Mouse (Mus musculus) megakaryocyte-erythroid progenitor cell, adult 5-6 weeks (primary cell): ENCODE measurements around the gene Clic4. TPM values are rescaled to one million over a fixed set of nuclear protein-coding genes. Genes with fewer than 3 reads are reported as not detected.

ENCODE experiments used
- ATAC-seq: replicated peaks from 2 replicates; pipeline ENCODE4 v1.8.0; 2016; ENCODE audit warnings: mild to moderate bottlenecking, inconsistent platforms; ENCODE audit not compliant: severe bottlenecking, poor library complexity, low FRiP score, low TSS enrichment
- total RNA-seq, 2 experiments: library from RNA; stranded (forward) in 1 of 2; stranded (reverse) in 1 of 2; fragments of 200-1000, 215-1000 nt in 1 of 2; fragments of >200 nt in 1 of 2; fragmentation: Nextera tagmentation in 1 of 2; gene quantifications; 2 replicates each; pipeline ENCODE4 v1.2.3; 2014 to 2017

Clic4 gene
- total RNA-seq, 2 experiments from 2014 or later, result 77.8 to 86.0 TPM

DNA sequence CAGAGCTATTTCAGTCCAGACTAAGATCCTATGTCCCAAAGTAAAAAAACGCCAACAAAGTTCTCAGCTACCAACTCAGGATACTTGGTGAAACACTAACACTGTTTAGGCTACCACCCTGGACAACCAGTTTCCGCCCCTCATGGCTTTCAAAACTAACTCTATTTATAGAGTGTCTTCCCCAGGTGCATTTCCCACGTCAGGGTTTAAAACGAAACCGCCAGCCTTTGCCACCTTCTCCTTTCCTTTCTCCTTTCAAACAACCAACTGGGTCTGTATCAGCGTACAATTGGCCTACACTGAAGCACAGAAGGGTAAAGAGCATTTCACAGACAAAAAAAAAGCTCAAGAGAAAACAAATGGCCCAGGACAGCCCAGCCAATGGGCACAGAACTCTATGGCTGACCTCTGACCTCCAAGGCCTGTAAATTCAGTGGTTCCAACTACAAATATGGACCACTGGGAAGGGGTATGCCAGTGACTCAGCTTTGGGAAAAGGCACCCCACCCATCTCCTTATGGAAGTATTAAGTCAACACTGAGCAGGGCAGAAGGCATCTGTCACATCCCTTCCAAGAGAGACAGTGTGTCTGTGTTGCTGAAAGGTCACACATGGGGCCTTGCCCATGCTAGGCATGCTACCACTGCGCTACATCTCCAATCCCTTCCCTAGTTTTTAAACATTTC lies 2.8 kb downstream of the Clic4 start:
- no peak for ATAC-seq

DNA sequence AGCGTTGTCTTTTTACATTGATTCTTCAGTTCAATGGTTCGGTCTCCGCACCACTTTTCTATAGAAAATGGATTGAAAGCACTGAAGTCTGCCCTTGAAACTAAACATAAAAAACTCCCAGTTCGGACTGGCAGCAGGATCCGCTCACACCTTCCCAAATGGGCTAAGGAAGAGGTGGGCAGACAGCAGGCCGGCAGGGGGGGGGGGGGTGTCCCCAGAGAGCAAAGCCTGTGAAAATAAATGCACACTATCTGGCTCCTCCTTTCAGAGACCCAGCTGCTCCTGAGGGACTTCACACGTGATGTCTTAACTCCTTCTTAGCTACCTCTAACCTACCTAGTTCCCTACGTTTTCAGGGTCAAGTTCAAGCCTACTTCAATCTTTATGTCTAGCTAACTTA lies 5.1 kb downstream of the Clic4 start:
- no peak for ATAC-seq

DNA sequence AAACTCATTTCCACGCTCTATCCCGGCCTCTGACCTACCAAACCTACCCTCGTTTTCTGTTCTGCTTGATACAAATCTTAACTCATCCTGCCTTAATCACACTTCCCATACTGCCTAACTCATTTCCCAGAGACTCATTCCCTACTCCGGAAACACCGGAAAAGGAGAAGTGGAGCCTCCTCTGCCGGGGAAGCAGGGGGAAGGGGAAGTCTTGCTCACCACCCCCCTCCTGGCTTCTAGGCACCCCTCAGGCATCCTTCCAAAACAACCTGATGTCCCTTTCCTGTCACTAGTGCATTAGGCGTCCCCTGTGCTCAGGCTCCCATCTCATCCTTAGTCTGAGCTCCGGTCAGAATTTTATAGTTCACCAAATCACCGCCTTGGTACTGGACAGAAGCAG lies 5.6 kb downstream of the Clic4 start:
- ATAC-seq, result no peak

DNA sequence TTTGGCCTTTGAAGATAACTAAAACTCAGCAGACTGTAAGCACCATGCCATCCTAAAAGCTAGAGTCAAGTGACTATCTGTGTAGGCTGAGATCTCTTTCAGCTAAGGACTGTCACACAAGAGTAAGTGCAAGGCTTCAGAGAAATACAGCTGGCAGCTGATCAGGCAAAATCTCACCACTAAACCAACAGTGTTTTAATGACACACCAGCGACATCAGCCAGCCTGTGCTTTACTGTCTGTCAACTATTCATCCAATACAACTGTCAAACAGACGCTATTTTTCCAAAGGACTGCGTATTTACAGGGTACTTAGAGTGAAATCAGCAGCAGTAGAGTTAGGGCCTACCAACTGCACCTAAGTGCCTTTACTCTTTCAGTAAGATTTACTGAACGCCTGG lies 12.2 kb downstream of the Clic4 start:
- no peak for ATAC-seq

GRCm38 (mm10) chr4:135258521-135258920 lies 14.1 kb downstream of the Clic4 start:
- no peak for ATAC-seq

DNA sequence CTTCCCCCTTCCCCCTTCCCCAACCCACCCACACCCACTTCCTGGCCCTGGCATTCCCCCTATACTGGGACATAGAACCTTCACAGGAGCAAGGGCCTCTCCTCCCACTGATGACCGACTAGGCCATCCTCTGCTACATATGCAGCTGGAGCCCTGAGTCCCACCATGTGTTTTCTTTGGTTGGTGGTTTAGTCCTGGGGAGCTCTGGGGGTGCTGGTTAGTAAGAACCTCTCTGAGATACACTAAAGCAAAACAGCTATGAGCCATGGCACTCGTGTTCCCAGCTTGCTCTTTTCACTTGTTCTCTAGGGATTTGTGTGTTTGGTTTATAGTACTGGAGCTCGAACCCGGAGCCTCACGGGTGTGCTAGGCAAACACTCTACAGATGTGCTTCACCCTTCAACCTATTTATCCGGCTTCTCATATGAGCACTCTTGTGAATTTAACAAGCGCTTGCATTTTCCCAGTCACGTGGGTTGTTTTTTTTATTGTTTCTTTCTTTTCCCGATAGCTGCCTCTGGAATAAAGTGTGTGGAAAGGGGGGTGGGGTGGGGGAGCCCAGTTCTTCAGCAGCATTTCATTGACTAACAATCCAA lies 14.6 kb downstream of the Clic4 start:
- ATAC-seq, result no peak

DNA sequence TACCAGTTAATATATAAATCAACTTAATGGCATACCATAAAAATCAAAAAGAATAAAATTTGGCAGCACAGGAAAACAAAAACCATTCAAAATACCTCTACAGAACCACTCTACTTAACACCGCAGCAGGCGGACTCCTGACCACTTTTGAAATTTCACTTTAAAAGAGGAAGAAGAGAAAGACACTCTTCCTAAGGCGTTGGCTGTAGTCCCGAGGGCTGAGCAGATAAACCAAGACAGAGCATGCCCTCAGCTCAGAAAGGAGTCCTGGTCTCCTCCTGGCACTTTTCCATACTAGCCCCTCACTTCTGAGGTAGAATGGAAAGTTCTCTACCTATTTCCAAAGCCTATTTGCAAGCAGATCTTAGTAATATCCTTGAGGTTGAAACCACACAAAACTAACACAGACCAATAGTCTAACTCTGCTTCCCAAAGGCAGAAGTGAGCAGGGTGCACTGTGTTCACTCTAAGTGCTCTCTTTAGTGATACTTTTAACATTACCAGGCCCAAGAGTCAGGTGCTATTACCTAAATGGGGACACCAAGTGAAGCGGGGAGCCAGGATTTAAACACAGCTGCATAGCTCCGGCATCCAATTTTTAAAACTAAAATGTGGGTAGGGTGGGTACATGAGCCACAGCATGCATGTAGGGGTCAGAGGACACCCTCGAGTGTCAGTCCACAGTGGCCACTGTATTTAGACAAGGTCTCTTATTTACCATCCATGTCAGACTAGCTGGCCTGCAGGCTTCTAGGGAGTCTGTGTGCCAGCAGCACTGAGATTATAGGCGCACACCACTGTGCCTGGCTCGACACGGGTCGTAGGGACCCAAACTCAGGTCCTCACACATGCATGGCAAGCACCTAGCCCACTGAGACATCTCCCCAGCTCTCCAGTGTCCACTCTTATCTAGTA lies 15.8 kb downstream of the Clic4 start:
- no peak for ATAC-seq

DNA sequence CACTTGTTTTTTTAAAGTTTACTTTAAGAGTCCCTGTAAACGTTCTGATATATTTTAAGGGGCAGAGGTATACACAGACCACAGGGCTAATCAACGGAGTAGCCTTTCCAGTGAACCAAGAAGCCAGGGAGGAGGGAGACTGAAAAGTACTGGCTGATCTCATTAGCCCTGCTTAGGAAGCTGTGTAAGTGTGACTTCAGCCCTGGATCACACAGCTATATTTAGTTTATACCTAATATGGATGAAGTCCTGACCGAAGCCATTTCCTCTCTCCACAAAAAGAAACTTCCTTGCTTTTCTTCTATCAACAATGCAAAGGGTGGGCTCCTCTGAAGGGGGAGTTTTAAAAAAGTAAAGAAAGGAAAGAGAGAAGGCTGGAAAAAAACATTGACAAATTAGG lies 17.8 kb downstream of the Clic4 start:
- no peak for ATAC-seq

- peak; percentile 60 for ATAC-seq
Observed at GRCm38 (mm10) chr4:135254321-135254720, 18.3 kb downstream of the Clic4 start.

DNA sequence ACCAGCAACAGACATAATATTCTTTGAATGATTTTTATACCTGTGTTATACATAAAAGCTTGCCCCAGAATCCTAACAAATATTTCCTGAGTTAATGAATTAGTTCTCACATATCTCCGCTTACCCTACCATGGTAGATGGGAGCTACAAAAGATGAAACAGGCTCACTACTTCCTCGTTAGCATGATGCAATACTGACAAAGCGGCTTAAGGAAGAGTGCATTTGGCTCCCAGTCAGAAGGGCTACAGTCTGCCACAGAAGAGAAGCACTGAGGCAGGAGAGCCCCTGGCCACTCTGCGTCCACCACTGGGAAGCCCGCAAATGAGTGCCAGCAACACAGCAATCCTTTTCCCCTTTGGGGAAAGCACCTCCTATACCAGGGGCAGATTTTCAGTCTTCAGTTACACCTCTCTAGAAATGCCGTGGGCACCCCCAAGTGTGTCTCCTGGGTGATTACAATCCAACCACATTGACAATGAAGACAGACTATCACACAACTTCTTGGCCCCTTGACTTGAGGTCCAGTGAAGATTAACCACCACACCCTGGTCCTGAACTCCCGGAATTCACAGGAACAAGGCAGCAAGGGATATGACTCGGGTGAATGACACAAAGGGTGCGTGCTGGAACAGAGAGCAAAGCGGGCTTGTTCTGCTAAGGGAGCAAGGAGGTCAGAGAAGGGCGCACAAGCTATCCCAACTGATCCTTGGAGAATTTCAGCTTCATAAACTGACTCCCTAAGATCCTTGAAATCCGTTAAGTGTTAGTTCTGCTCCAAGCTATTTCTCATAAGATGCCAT lies 19.2 kb downstream of the Clic4 start:
- no peak for ATAC-seq

- ATAC-seq, result no peak
Observed at GRCm38 (mm10) chr4:135251801-135252200, 20.8 kb downstream of the Clic4 start.

- peak; percentile 25; the same call in 1 of the 2 replicates for ATAC-seq
Observed at GRCm38 (mm10) chr4:135248250-135249018, 24.2 kb downstream of the Clic4 start.

- ATAC-seq, result no peak
Observed at GRCm38 (mm10) chr4:135246866-135247756, 25.5 kb downstream of the Clic4 start.

GRCm38 (mm10) chr4:135246444-135246843 lies 26.2 kb downstream of the Clic4 start:
- ATAC-seq, result no peak

DNA sequence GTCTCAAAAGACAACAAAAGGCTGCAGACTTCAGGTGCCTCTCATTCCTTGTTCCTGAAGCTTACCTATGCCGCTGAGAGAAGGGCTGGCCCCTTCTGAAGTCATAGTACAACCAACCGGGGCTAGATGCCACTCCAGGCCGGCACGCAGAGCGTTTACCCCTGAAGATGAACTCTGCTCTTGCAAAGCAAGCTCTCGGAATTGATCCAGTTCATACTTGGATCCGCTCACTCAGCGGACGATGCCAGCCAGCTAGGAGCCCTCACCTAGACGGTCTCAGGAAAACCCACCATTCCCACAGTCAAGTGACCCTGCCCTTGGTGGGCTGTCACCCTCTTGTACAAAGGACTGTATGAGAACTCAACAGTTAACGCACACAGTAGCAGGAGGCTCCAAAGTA lies 26.8 kb downstream of the Clic4 start:
- ATAC-seq, result no peak

DNA sequence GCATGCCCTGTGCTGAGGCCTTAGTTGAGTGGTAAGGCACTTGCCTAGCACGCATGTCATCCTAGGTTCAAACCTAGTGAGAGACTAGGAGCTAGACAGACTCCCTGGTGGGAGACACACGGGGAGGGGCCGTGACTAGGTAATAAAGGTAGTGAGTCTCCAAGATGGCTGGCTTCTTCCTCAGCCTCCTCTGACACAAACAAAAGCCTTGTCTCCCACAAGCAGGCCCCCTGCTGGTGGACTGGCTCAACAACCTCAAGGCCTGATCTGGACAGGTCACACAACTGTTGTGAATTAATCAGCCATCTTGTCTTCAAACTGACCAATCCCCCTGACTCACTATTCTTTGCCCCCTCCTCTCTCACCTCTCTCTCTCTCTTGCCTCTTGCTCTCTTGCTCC lies 28.3 kb downstream of the Clic4 start:
- ATAC-seq, result no peak

DNA sequence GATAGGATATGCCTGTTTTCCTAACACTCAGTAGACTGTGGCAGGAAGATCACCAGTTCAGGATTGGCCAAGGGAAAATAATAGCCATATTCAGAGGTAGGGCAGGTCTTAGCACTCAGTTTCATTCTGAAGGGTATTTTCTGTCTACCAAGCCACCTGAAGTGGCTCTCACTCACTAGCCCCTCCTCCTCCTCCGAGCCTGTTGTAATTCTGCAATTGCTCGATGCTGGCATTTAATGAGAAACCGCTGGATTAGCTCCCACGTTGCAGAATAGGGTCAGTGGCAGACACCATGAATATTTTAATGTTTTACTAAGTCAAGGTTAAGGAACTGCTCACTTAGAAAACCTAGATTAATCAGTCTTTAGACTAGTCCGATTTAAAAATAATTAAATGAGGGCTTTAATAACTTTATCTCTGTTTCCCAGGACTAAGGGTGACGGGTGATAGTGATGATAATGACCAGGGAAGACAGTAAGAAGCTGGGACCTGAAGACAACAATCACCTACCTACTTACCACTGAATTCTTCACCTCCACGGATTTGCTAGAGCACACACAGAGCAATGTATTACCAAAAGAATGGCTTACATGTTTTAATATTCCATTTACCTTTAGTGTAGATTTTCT lies 29.6 kb downstream of the Clic4 start:
- no peak for ATAC-seq

- ATAC-seq, result no peak
Observed at GRCm38 (mm10) chr4:135242383-135242782, 30.2 kb downstream of the Clic4 start.
